Mouse (Mus musculus) stomach, embryonic 15.5 days (tissue): ENCODE data around the gene Dytn. TPM values are rescaled to one million over a fixed set of nuclear protein-coding genes. Genes with fewer than 3 reads are reported as not detected.

Experiments used
- ATAC-seq: fragments of 200-750 bp; cut with Nextera tagmentation; 2 replicates; pipeline ENCODE4 v1.8.0; 2017; ENCODE audit warnings: low read depth, moderate number of reproducible peaks, moderate TSS enrichment; ENCODE audit not compliant: insufficient read depth, low FRiP score
- H3K27ac ChIP-seq: fragments of 300-500 bp; sonication (generic); 2 replicates; pipeline ENCODE4 v1.5.1; 2015; ENCODE audit warnings: mild to moderate bottlenecking, inconsistent platforms
- H3K27me3 ChIP-seq: fragments of 300-500 bp; sonication (generic); replicated peaks from 2 replicates; pipeline ENCODE4 v1.6.1; 2015; ENCODE audit warnings: inconsistent platforms
- H3K36me3 ChIP-seq: fragments of 300-500 bp; sonication (generic); 2 replicates; pipeline ENCODE4 v1.6.1; 2015; ENCODE audit warnings: inconsistent platforms
- H3K4me1 ChIP-seq: fragments of 300-500 bp; sonication (generic); 2 replicates; pipeline ENCODE4 v1.6.1; 2015; ENCODE audit warnings: inconsistent platforms
- H3K4me2 ChIP-seq: fragments of 300-500 bp; sonication (generic); 2 replicates; pipeline ENCODE4 v1.6.1; 2015; ENCODE audit warnings: mild to moderate bottlenecking, inconsistent platforms
- H3K4me3 ChIP-seq: fragments of 300-500 bp; sonication (generic); replicated peaks from 2 replicates; pipeline ENCODE4 v1.5.1; 2015; ENCODE audit warnings: inconsistent platforms
- H3K9ac ChIP-seq: fragments of 300-500 bp; sonication (generic); 2 replicates; pipeline ENCODE4 v1.6.1; 2015; ENCODE audit warnings: inconsistent platforms
- H3K9me3 ChIP-seq: fragments of 300-500 bp; sonication (generic); 2 replicates; pipeline ENCODE4 v1.6.1; 2016; ENCODE audit warnings: inconsistent platforms
- WGBS: fragments of 180-500 bp; shearing (Covaris S2); methylation state at CpG from one replicate; pipeline ENCODE4 v1.1.7; 2015; 5-methylcytosine and 5-hydroxymethylcytosine counted together
- polyA plus RNA-seq: library from polyadenylated mRNA; unstranded; fragments of >200 nt; fragmentation: Nextera tagmentation; extraction: Ambion mirVana; gene quantifications from 2 replicates; pipeline ENCODE4 v1.2.1, GENCODE M21; 2015

Gene Dytn
- polyA plus RNA-seq, 1 experiment from 2014 or later: not detected

- Histone ChIP-seq H3K27me3 (no peaks in the 10 kb centered on the region), H3K4me1 (no peaks in the 10 kb centered on the region), H3K27ac (no peak overlapping the region), H3K4me2 (no peak overlapping the region), H3K9me3 (no peaks in the 10 kb centered on the region), H3K9ac (no peak overlapping the region), H3K4me3 (no peak overlapping the region), H3K36me3 (no peaks in the 10 kb centered on the region)
- ATAC-seq: no peak
- WGBS: 48% methylated on average over 12 of the region's 12 CpGs
Observed at GRCm38 (mm10) chr1:63573864-63574611, 112.7 kb downstream of the Dytn start.

DNA sequence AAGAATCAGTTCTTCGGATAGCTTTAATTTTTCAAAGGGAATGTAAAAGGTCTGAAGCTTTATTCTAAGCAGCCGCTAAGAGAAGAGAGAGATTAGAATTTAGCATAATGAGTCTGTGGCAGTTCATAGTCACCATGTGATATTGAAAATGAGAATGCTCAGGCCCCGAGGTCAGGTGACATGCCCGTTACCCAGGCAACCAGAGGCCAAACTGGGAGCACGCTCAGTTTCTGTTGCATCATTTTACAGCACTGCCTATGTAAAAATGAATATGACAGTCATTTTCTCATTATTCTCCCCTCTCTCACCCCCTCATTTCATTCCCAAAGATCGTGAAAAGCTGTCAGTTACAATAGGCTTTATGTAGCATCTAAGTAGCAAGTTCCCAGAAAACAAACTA, 113.3 kb downstream of the Dytn start:
- 64% methylated on average over 6 of the region's 6 CpGs for WGBS
- H3K9me3 ChIP-seq: no peaks in the 10 kb centered on the region

More for the DNA sequence above, 113.3 kb downstream of the Dytn start:
- no peaks in the 10 kb centered on the region for H3K36me3 ChIP-seq
- H3K9ac ChIP-seq: no peak overlapping the region
- H3K4me2 ChIP-seq: no peak overlapping the region
- ATAC-seq: no peak
- H3K27me3 ChIP-seq: no peaks in the 10 kb centered on the region
- no peaks in the 10 kb centered on the region for H3K4me1 ChIP-seq
- H3K4me3 ChIP-seq: no peak overlapping the region
- no peak overlapping the region for H3K27ac ChIP-seq

Other genes starting within 250 kb of the Dytn start
- 2.6 and 3.2 TPM in 2 replicates for gene Adam23, start 241.0 kb downstream of the Dytn start, polyA plus RNA-seq
- gene Gm39653, start 71.0 kb downstream of the Dytn start, polyA plus RNA-seq: not detected in 2 replicates
- 0.08 TPM in 1 of 2 replicates, not detected in the other for gene Mdh1b, start 43.4 kb upstream of the Dytn start, polyA plus RNA-seq
- gene Fastkd2, start 43.7 kb upstream of the Dytn start, polyA plus RNA-seq: 58.4 and 60.7 TPM in 2 replicates
- gene 4933402D24Rik, start 82.3 kb upstream of the Dytn start, polyA plus RNA-seq: 0.08 and 0.12 TPM in 2 replicates